Mouse (Mus musculus): Measurements from ENCODE around the gene Gpsm1.
"Not testable (repeated sequence)": the region's sequence is repeated elsewhere in the genome, so short reads cannot be mapped to it uniquely, and the experiment has no call there.

Gene Gpsm1

DNA sequence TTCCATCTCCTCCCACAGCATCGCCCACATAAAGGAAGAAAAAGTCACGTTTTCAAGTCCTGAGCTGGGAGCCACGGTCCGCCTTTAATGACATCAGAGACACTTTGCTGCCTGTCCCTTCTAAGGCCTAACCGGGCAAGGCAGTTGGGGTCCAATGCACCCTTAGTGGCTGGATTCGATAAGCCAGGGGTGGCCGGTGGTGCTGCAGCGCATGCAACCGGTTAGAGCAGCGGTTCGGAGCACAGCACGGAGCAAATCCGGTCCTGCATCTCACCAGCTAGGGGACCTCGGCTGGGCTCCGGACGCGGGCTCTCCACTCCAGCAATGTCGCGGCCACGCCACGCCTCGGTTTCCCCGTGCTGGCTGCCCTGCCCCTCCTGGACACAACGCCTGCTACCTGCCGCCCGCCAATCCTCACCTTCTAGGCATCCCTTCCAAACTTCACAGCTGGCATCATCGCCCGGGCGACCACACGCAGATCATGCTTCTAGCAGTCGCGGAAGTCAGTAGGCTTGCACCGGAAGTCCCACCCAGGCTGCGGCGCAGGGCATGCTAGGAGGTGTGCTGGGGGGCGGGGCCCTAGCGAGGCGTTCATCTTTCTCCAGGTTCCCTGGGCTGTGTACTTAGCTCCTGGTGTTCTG, 64.9 kb downstream of the Gpsm1 start, which contains the start of gene Snapc4:
Gene Snapc4, minus strand, starts transcription at position 523 of the 641 bp plus-strand sequence.
- peak; percentile 72 for DNase-seq (ENCODE audit: low spot score)

DNA sequence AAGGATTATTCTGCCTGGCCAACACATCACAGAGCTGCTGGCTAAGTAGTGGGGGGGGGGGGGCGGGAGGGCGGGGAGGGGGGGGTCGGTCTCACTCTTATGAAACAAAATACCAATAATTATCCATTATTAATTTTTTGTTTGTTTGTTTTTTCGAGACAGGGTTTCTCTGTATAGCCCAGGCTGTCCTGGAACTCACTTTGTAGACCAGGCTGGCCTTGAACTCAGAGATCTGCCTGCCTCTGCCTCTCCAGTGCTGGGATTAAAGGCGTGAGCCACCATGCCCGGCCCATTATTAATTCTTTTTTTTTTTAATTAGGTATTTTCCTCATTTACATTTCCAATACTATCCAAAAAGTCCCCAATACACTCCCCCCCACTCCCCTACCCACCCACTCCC, 65.6 kb downstream of the Gpsm1 start:
- not testable (repeated sequence) for DNase-seq (ENCODE audit: low spot score)

DNA sequence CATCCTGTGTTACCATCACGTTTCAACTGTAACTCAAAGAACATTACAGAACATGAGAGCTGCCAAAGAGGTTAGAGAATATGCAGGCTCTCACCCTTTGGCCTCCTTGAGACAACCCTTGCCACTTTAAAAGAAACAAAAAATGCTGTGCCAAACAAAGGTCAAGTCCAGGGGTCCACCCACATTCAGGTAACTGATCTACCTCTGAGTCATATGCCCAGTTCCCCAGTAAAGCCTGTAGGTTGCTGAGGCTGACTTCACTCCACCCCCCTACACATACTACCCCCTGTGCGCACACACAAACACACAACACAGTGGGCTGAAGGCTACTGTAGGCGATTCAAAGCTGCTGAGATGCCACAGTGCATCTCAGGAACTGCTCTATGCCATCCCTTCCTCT, 72.4 kb downstream of the Gpsm1 start:
- DNase-seq (ENCODE audit: low spot score): no peak

DNA sequence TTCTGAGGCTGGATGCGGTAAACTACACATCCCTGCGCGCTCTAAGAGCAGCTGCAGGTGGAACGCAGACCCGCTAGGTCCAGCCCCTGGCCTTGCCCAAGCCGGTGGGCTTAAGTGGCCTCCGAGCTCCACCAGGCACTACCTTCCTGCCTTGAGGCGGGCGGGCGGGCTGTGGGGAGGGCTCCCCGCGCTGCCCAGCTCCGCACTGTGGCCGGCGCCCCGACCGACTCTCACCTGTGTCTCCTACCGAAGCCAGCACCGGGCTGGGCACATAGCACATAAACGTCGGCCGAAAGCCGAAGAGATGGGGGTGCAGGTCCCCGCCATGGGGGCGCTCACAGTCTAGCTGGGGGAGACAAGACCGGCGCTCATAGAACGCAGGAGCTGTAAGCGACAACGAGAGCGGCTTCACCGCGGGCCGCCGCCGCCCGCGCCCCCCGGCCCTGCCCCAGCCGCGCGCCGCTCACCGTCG, 73.4 kb downstream of the Gpsm1 start:
- no peak for DNase-seq (ENCODE audit: low spot score)

GRCm38 (mm10) chr2:26389154-26389690, 73.9 kb downstream of the Gpsm1 start, which contains the start of the genes Entr1 and Pmpca:
TSS of gene Entr1 (minus strand) at chr2:26389316.
TSS of gene Pmpca (plus strand) at chr2:26389339.
- peak; percentile 68 for DNase-seq (ENCODE audit: low spot score)

GRCm38 (mm10) chr2:26390954-26391353, 75.6 kb downstream of the Gpsm1 start:
- no peak for DNase-seq (ENCODE audit: low spot score)

DNA sequence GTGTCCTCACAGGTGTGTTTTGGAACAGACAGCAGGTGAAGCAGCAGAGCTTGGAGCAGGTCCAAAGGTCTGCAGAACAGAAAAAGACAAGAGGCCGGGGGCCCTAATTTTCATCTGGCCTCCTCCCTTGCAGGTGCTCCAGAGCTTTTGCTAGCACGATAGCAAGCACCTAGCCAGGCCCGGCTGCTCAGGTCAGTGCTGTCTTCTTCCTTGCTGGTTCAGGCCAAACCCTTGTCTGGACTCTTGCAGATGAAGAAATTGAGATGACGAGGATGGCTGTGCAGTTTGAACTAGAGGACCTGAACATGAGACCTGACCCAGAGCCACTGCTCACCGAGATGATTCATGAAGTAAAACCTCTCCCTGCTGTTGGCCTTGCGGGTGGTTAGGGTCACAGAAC, 76.3 kb downstream of the Gpsm1 start:
- no peak for DNase-seq (ENCODE audit: low spot score)

Measured in adipocyte (in vitro differentiated cells).